Mouse (Mus musculus): ENCODE results near the gene Olfr1358.

GRCm38 (mm10) chr10:78519792-78520191 lies 2.6 kb downstream of the Olfr1358 start:
- TF ChIP-seq TAL1 (IDR thresholded peaks at IDR 0.05; ENCODE audit: low read length) (no peak), GATA1 (IDR thresholded peaks at IDR 0.05; ENCODE audit: low read length) (no peak)

All from erythroblast, embryonic 14.5 days (primary cell).